In genomic region chr8:93729124-93729930, GRCm38 (mm10) we compare ENCODE assay signal across 11 mouse cellular contexts.
DNase-seq lines count a peak whose midpoint lies in the region; ATAC-seq and TF ChIP-seq lines count a peak whose summit lies in the region.
"Had no signal": no experiment of that assay in that cellular context is flagged by ENCODE, and none has a peak within 500 bp of the region (broad histone marks: within the 10 kb centered on the region; RNA-seq: fewer than 3 reads in every experiment).

No protein-coding gene starts in this region.

- 66% methylated on average over 15 of the region's 15 CpGs for WGBS in hindbrain, embryonic 12.5 days
- 63% methylated on average over 15 of the region's 15 CpGs for WGBS in liver, embryonic 12.5 days (ENCODE audit: insufficient replicate concordance)
- 75% methylated on average over 15 of the region's 15 CpGs for WGBS in lung, postnatal 0 days

- no peak for TF ChIP-seq CTCF in lung, postnatal 0 days (IDR thresholded peaks at IDR 0.05)

- H3K9me3 ChIP-seq in hindbrain, embryonic 12.5 days (replicated peaks) = no peaks in the 10 kb centered on the region
- H3K9me3 ChIP-seq in liver, embryonic 12.5 days (replicated peaks) = no peaks in the 10 kb centered on the region; the same call in 1 of the 2 replicates
- H3K9me3 ChIP-seq in lung, postnatal 0 days (ENCODE audit: low read length) = no peaks in the 10 kb centered on the region

- peak; percentile 66 for DNase-seq in Muller cell, postnatal 12 days (ENCODE audit: inconsistent ontology term)
- peak; percentile 25 for DNase-seq in cerebellum, adult 9-10 months
- DNase-seq in left cerebral cortex, adult 11 months (ENCODE audit: low spot score) = peak; percentile 57
- no peak for DNase-seq in thymus, postnatal 14 days
- no peak for DNase-seq in lung, postnatal 36 days
- no peak for DNase-seq in lung, postnatal 0 days (ENCODE audit: low spot score)
- DNase-seq: thymus, adult 18-20 months had no signal

- H3K27ac ChIP-seq in hindbrain, embryonic 12.5 days = peak overlapping the region; percentile 18; the same call in 1 of the 2 replicates
- H3K27ac ChIP-seq in liver, embryonic 12.5 days = no peak overlapping the region
- H3K27ac ChIP-seq in lung, postnatal 0 days (ENCODE audit: low read length) = no peak overlapping the region
- H3K27ac ChIP-seq: left cerebral cortex, adult 2 months had no signal

- H3K4me2 ChIP-seq in hindbrain, embryonic 12.5 days (replicated peaks) = no peak overlapping the region
- no peak overlapping the region for H3K4me2 ChIP-seq in liver, embryonic 12.5 days
- H3K4me2 ChIP-seq in lung, postnatal 0 days (replicated peaks; ENCODE audit: low read depth, low read length) = no peak overlapping the region

- peaks cover 14% of the 10 kb centered on the region for H3K4me1 ChIP-seq in hindbrain, embryonic 12.5 days
- no peaks in the 10 kb centered on the region for H3K4me1 ChIP-seq in liver, embryonic 12.5 days
- H3K4me1 ChIP-seq in lung, postnatal 0 days (ENCODE audit: insufficient read depth, low read depth, low read length) = no peaks in the 10 kb centered on the region

- H3K4me3 ChIP-seq in hindbrain, embryonic 12.5 days = no peak overlapping the region
- H3K4me3 ChIP-seq in liver, embryonic 12.5 days = no peak overlapping the region
- H3K4me3 ChIP-seq in lung, postnatal 0 days (ENCODE audit: low read depth, low read length) = no peak overlapping the region
- H3K4me3 ChIP-seq: left cerebral cortex, adult 2 months had no signal

- no peak overlapping the region for H3K9ac ChIP-seq in hindbrain, embryonic 12.5 days
- no peak overlapping the region for H3K9ac ChIP-seq in liver, embryonic 12.5 days
- no peak overlapping the region for H3K9ac ChIP-seq in lung, postnatal 0 days (replicated peaks; ENCODE audit: low read depth)

- TF ChIP-seq EP300 in lung, postnatal 0 days (IDR thresholded peaks at IDR 0.05) = no peak

- ATAC-seq in hindbrain, embryonic 12.5 days (ENCODE audit: low FRiP score) = no peak
- no peak for ATAC-seq in liver, embryonic 12.5 days
- no peak for ATAC-seq in lung, postnatal 0 days

- H3K27me3 ChIP-seq in hindbrain, embryonic 12.5 days = no peaks in the 10 kb centered on the region
- H3K27me3 ChIP-seq in liver, embryonic 12.5 days (replicated peaks) = no peaks in the 10 kb centered on the region
- H3K27me3 ChIP-seq in lung, postnatal 0 days (replicated peaks; ENCODE audit: insufficient read depth, low read length) = no peaks in the 10 kb centered on the region
- H3K27me3 ChIP-seq: CH12.LX had no signal

- no peaks in the 10 kb centered on the region for H3K36me3 ChIP-seq in hindbrain, embryonic 12.5 days
- no peaks in the 10 kb centered on the region for H3K36me3 ChIP-seq in liver, embryonic 12.5 days
- H3K36me3 ChIP-seq in lung, postnatal 0 days (ENCODE audit: insufficient read depth, low read length) = no peaks in the 10 kb centered on the region

Comparison
In these comparisons a context has a peak if more than half of its experiments do, and no peak if none do; other contexts are left out.
1. DNase-seq: peak in Muller cell, postnatal 12 days (single experiment), cerebellum, adult 9-10 months (single experiment) and left cerebral cortex, adult 11 months (single experiment); none in thymus, postnatal 14 days (single experiment), lung, postnatal 36 days (single experiment) and lung, postnatal 0 days (single experiment).